Mouse (Mus musculus) stomach, embryonic 16.5 days (tissue): ENCODE results near the gene Arl14. TPM values are rescaled to one million over a fixed set of nuclear protein-coding genes. Genes with fewer than 3 reads are reported as not detected.

ENCODE experiments used
- ATAC-seq: fragments of 200-750 bp; cut with Nextera tagmentation; 2 replicates; pipeline ENCODE4 v1.8.0; 2017; ENCODE audit warnings: moderate number of reproducible peaks, moderate TSS enrichment; ENCODE audit not compliant: insufficient read depth, low FRiP score
- H3K27ac ChIP-seq: fragments of 300-500 bp; sonication (generic); 2 replicates; pipeline ENCODE4 v1.5.1; 2014; ENCODE audit warnings: low read length
- H3K27me3 ChIP-seq: fragments of 300-500 bp; sonication (generic); 2 replicates; pipeline ENCODE4 v1.6.1; 2014; ENCODE audit warnings: low read length, control low read depth, mixed read lengths; ENCODE audit not compliant: control insufficient read depth, insufficient read depth
- H3K36me3 ChIP-seq: fragments of 300-500 bp; sonication (generic); 2 replicates; pipeline ENCODE4 v1.6.1; 2014; ENCODE audit warnings: low read length; ENCODE audit not compliant: control insufficient read depth, insufficient read depth
- H3K4me1 ChIP-seq: fragments of 300-500 bp; sonication (generic); 2 replicates; pipeline ENCODE4 v1.6.1; 2014; ENCODE audit warnings: low read length, control low read depth, mixed read lengths; ENCODE audit not compliant: control insufficient read depth, insufficient read depth
- H3K4me2 ChIP-seq: fragments of 300-500 bp; sonication (generic); 2 replicates; pipeline ENCODE4 v1.6.1; 2014; ENCODE audit warnings: low read depth, low read length, mixed read lengths
- H3K4me3 ChIP-seq: fragments of 300-500 bp; sonication (generic); replicated peaks from 2 replicates; pipeline ENCODE4 v1.5.1; 2014; ENCODE audit warnings: mild to moderate bottlenecking, low read length
- H3K9ac ChIP-seq: fragments of 300-500 bp; sonication (generic); 2 replicates; pipeline ENCODE4 v1.6.1; 2014; ENCODE audit warnings: low read length
- H3K9me3 ChIP-seq: fragments of 300-500 bp; sonication (generic); replicated peaks from 2 replicates; pipeline ENCODE4 v1.6.1; 2016; ENCODE audit warnings: low read length, control low read depth; ENCODE audit not compliant: control insufficient read depth
- WGBS: fragments of 180-500 bp; shearing (Covaris S2); extraction: QIAGEN DNeasy Blood & Tissue Kit; methylation state at CpG from one replicate; pipeline ENCODE4 v1.1.7; 2014; 5-methylcytosine and 5-hydroxymethylcytosine counted together
- polyA plus RNA-seq: library from polyadenylated mRNA; unstranded; fragments of >200 nt; fragmentation: Nextera tagmentation; extraction: Ambion mirVana; gene quantifications from 2 replicates; pipeline ENCODE4 v1.2.1, GENCODE M21; 2015

The Arl14 gene
- polyA plus RNA-seq, 1 experiment from 2014 or later: 19.0 TPM

DNA sequence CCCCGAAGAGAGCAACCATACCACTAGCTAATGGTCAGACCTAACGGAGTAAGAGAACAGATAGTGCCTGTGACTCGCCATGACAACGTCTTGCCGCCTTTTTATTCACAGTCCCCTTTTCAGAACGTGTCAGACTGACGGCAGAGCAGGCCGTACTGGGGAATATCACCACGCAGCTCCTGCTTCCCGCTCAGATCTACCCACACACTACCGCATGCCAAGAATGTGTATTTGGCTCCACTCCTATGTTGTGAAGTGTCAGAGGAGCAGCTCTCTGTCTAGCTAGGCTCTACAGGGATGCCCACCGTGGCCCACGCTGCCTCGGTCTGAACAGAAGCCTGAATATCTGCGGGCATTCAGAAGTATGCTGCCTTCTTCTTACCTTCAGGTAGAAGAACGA, 35.6 kb upstream of the Arl14 start:
- Histone ChIP-seq H3K9ac (no peak overlapping the region), H3K27ac (no peak overlapping the region), H3K27me3 (no peaks in the 10 kb centered on the region), H3K9me3 (no peaks in the 10 kb centered on the region), H3K4me1 (no peaks in the 10 kb centered on the region), H3K4me3 (no peak overlapping the region), H3K36me3 (no peaks in the 10 kb centered on the region), H3K4me2 (no peak overlapping the region)
- 81% methylated on average over 16 of the region's 16 CpGs for WGBS
- ATAC-seq: no peak

GRCm38 (mm10) chr3:69192995-69193394, 29.2 kb upstream of the Arl14 start:
- H3K9ac ChIP-seq: no peak overlapping the region
- no peak for ATAC-seq
- no peaks in the 10 kb centered on the region for H3K4me1 ChIP-seq
- H3K4me2 ChIP-seq: no peak overlapping the region
- no peaks in the 10 kb centered on the region for H3K9me3 ChIP-seq
- no peaks in the 10 kb centered on the region for H3K27me3 ChIP-seq
- H3K4me3 ChIP-seq: no peak overlapping the region
- WGBS: 81% methylated on average over 3 of the region's 3 CpGs
- no peak overlapping the region for H3K27ac ChIP-seq
- H3K36me3 ChIP-seq: no peaks in the 10 kb centered on the region

GRCm38 (mm10) chr3:69194496-69194895, 27.7 kb upstream of the Arl14 start:
- Histone ChIP-seq H3K9ac (no peak overlapping the region), H3K4me3 (no peak overlapping the region), H3K4me2 (peak overlapping the region; percentile 16; the same call in 1 of the 2 replicates), H3K27ac (no peak overlapping the region), H3K27me3 (no peaks in the 10 kb centered on the region), H3K4me1 (no peaks in the 10 kb centered on the region), H3K9me3 (no peaks in the 10 kb centered on the region), H3K36me3 (no peaks in the 10 kb centered on the region)
- no peak for ATAC-seq
- WGBS: 35% methylated on average over 9 of the region's 9 CpGs

DNA sequence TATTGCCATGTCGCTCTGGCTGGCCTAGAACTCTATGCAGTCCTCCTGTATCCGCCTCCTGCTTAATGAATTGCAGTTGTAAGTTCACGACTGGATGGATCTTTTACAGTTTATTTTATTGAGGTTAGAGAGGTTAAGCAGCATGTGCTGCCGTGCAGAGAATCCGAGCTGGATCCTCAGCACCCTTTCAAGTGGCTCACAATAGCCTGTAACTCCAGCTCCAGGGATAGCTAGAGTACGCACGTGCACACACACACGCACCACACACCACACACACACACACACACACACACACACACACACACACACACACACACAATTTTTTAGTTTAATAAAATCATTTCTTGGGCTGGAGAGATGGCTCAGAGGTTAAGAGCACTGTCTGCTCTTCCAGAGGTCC, 27.0 kb upstream of the Arl14 start:
- no peak overlapping the region for H3K4me2 ChIP-seq
- no peaks in the 10 kb centered on the region for H3K27me3 ChIP-seq
- H3K4me1 ChIP-seq: no peaks in the 10 kb centered on the region
- no peak for ATAC-seq
- H3K36me3 ChIP-seq: no peaks in the 10 kb centered on the region
- H3K9me3 ChIP-seq: no peaks in the 10 kb centered on the region
- 49% methylated on average over 8 of the region's 8 CpGs for WGBS
- H3K4me3 ChIP-seq: no peak overlapping the region
- H3K27ac ChIP-seq: no peak overlapping the region
- no peak overlapping the region for H3K9ac ChIP-seq

DNA sequence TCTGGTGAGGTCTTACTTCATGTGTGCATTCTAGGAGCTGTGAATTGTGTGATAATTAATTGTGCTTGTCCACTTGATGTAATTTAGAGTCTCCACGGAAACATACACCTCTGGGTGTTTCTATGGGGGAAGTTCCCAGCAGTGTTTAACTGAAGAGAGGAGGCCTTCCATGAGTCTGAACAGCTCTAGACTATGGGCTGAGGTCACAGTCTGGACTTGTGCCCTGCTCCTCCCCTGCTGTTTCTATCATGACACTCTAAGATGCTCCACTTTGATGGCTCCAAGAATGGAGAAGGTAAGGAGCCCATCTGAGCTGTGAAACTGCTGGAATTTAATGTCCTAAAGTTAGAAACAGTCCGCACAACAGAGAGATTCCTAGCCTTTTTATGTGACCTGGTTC, 24.1 kb upstream of the Arl14 start:
- no peak overlapping the region for H3K4me3 ChIP-seq
- H3K9ac ChIP-seq: no peak overlapping the region
- H3K9me3 ChIP-seq: no peaks in the 10 kb centered on the region
- no peaks in the 10 kb centered on the region for H3K4me1 ChIP-seq
- H3K27me3 ChIP-seq: no peaks in the 10 kb centered on the region
- H3K4me2 ChIP-seq: no peak overlapping the region
- 71% methylated on average over 2 of the region's 2 CpGs for WGBS
- no peak for ATAC-seq
- H3K36me3 ChIP-seq: no peaks in the 10 kb centered on the region
- H3K27ac ChIP-seq: no peak overlapping the region

DNA sequence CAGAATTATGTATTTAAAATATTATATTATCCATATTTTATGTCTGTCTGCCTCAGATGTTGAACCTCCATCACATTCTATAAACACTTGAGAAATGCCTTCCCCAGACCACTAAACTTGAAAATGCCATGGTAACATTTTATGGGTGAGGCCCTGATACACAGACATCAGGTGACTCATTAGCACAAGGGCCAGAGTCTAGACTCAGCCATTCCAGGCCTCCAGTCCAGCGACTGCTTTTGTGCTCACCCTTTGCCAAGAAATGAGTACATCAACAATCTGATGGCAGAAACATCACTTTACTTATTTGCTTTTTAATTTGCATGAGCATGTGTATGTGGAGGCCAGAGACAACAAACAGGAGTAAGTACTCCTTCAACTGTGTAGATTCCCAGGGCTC, 22.0 kb upstream of the Arl14 start:
- no peaks in the 10 kb centered on the region for H3K9me3 ChIP-seq
- H3K4me2 ChIP-seq: no peak overlapping the region
- no peaks in the 10 kb centered on the region; the same call in 1 of the 2 replicates for H3K4me1 ChIP-seq
- H3K27me3 ChIP-seq: no peaks in the 10 kb centered on the region
- no peak overlapping the region for H3K9ac ChIP-seq
- no peaks in the 10 kb centered on the region for H3K36me3 ChIP-seq
- H3K27ac ChIP-seq: no peak overlapping the region
- H3K4me3 ChIP-seq: no peak overlapping the region
- no peak for ATAC-seq
- WGBS: 51% methylated on average over 1 of the region's 1 CpGs

DNA sequence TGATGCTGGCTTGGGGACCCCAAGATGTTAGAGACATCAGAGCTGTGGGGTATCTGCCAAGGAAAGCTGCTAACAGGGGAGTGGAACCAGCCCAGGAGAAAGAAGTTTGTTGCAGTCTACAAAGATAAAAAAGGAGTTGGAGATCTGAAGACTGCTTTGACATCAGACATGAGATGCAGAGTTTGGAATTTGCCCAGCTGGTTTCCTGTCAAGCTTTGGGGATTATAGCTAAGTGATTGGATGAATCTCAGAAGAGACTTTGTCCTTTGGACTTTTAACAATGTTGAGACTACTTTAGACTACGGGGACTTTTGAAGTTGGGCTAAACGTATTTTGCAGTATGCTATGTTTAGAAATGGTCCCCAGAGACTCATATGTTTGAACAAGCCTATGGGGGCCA, 21.0 kb upstream of the Arl14 start:
- no peaks in the 10 kb centered on the region for H3K36me3 ChIP-seq
- no peaks in the 10 kb centered on the region for H3K9me3 ChIP-seq
- WGBS: 48% methylated on average over 2 of the region's 2 CpGs
- H3K27me3 ChIP-seq: no peaks in the 10 kb centered on the region
- no peak for ATAC-seq
- no peak overlapping the region for H3K4me3 ChIP-seq
- no peaks in the 10 kb centered on the region; the same call in none of the 2 replicates for H3K4me1 ChIP-seq
- H3K9ac ChIP-seq: no peak overlapping the region
- no peak overlapping the region for H3K4me2 ChIP-seq
- H3K27ac ChIP-seq: no peak overlapping the region

DNA sequence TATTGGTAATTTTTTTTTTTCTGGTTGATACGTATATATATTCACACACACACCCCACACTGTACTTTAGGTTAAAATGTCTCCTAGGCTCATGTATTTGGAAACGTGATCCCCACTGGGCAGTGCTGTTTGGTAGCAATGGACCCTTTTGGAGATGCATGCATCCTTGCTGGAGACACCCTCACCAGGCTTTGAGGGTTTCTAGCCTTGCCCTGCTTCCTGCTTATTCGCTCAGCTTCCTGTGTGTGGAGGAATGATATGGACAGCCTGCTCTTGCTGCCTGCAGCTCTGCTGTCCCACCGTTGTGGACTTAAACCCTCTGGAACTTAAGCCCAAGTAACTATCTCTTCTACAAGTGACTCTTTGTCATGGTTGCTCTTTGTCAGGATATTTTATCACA, 19.3 kb upstream of the Arl14 start:
- Histone ChIP-seq H3K4me2 (no peak overlapping the region), H3K4me1 (no peaks in the 10 kb centered on the region; the same call in none of the 2 replicates), H3K9me3 (no peaks in the 10 kb centered on the region), H3K27ac (no peak overlapping the region), H3K9ac (no peak overlapping the region), H3K4me3 (no peak overlapping the region), H3K27me3 (no peaks in the 10 kb centered on the region), H3K36me3 (no peaks in the 10 kb centered on the region)
- 65% methylated on average over 4 of the region's 4 CpGs for WGBS
- ATAC-seq: no peak

- WGBS: 35% methylated on average over 7 of the region's 7 CpGs
- no peak overlapping the region for H3K4me3 ChIP-seq
- H3K4me2 ChIP-seq: no peak overlapping the region
- no peaks in the 10 kb centered on the region for H3K9me3 ChIP-seq
- ATAC-seq: no peak
- no peaks in the 10 kb centered on the region; the same call in none of the 2 replicates for H3K4me1 ChIP-seq
- H3K27me3 ChIP-seq: no peaks in the 10 kb centered on the region
- H3K36me3 ChIP-seq: no peaks in the 10 kb centered on the region
- H3K27ac ChIP-seq: no peak overlapping the region
- no peak overlapping the region for H3K9ac ChIP-seq
Measured at GRCm38 (mm10) chr3:69205266-69206054, 16.8 kb upstream of the Arl14 start.
